Mouse (Mus musculus) forebrain, embryonic 13.5 days (tissue): ENCODE data around the gene M1ap. TPM values are rescaled to one million over a fixed set of nuclear protein-coding genes. Genes with fewer than 3 reads are reported as not detected.

Experiments
- ATAC-seq: fragments of 200-750 bp; cut with Nextera tagmentation; 2 replicates; pipeline ENCODE4 v1.8.0; 2017
- H3K27ac ChIP-seq: fragments of 300-500 bp; sonication (generic); 2 replicates; pipeline ENCODE4 v1.5.1; 2015; ENCODE audit warnings: inconsistent platforms, mild to moderate bottlenecking, moderate library complexity
- H3K27me3 ChIP-seq: fragments of 300-500 bp; sonication (generic); 2 replicates; pipeline ENCODE4 v1.6.1; 2015; ENCODE audit warnings: mild to moderate bottlenecking, inconsistent platforms
- H3K36me3 ChIP-seq: fragments of 300-500 bp; sonication (generic); 2 replicates; pipeline ENCODE4 v1.6.1; 2015; ENCODE audit warnings: mild to moderate bottlenecking, inconsistent platforms; ENCODE audit not compliant: poor library complexity, severe bottlenecking
- H3K4me1 ChIP-seq: fragments of 300-500 bp; sonication (generic); 2 replicates; pipeline ENCODE4 v1.6.1; 2015; ENCODE audit warnings: inconsistent platforms
- H3K4me2 ChIP-seq: fragments of 300-500 bp; sonication (generic); 2 replicates; pipeline ENCODE4 v1.6.1; 2015; ENCODE audit warnings: inconsistent platforms, mild to moderate bottlenecking, moderate library complexity
- H3K4me3 ChIP-seq: fragments of 300-500 bp; sonication (generic); 2 replicates; pipeline ENCODE4 v1.5.1; 2015; ENCODE audit warnings: mild to moderate bottlenecking, inconsistent platforms
- H3K9ac ChIP-seq: fragments of 300-500 bp; sonication (generic); 2 replicates; pipeline ENCODE4 v1.6.1; 2015; ENCODE audit warnings: mild to moderate bottlenecking, inconsistent platforms
- H3K9me3 ChIP-seq: fragments of 300-500 bp; sonication (generic); replicated peaks from 2 replicates; pipeline ENCODE4 v1.6.1; 2016; ENCODE audit warnings: inconsistent platforms
- WGBS: fragments of 180-500 bp; shearing (Covaris S2); methylation state at CpG from one replicate; pipeline ENCODE4 v1.1.7; 2015; 5-methylcytosine and 5-hydroxymethylcytosine counted together
- microRNA-seq: library from miRNA; unstranded; fragments of <30 nt; microRNA quantifications from one replicate; pipeline ENCODE4, GENCODE M21; 2016
- polyA plus RNA-seq: library from polyadenylated mRNA; unstranded; fragments of >200 nt; fragmentation: Nextera tagmentation; extraction: Ambion mirVana; gene quantifications from 2 replicates; pipeline ENCODE4 v1.2.1, GENCODE M21; 2015

The M1ap gene
- polyA plus RNA-seq, 1 experiment from 2014 or later: not detected

DNA sequence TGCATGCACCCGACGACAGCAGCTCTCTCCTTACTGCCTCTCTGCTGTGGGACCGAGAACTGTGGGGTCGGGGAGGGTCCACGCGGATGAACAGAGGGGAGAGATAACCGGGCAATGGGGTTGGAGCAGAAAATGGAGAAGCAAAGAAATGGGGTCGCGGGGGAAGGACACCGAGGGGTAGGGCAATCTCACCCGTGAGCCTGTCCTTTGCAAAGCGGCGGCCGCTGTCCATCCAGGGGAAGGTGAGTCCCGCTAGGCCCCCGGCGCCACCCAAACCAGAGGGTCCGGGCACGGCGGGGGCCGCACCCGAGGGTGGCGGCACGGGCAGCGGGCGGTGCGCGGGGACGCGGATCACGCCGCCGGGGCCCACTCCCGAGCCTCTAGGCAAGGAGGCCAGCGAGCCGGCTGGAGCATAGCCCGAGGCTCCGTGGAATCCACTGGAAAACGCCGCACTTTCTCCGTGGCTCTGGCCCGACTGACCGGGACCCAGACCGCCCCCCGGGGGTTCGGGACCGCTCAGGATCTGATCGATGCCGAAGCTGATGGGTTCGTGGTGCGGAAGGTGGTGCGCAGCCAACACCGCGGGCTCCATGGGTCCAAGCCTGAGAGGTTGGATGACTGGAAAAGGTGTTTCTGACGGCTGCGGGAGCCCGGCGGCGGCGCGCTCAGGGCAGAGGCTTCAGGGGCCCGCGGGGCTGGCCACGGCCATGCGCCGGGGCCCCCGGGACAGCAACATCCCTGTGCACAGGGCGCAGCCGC is 123.0 kb downstream of the M1ap start:
- H3K27me3 ChIP-seq: peaks cover 100% of the 10 kb centered on the region
- no peaks in the 10 kb centered on the region for H3K9me3 ChIP-seq
- 1% methylated on average over 65 of the region's 69 CpGs for WGBS
- no peak overlapping the region for H3K9ac ChIP-seq
- no peak overlapping the region for H3K27ac ChIP-seq
- no peaks in the 10 kb centered on the region for H3K36me3 ChIP-seq
- peaks cover 28% of the 10 kb centered on the region for H3K4me1 ChIP-seq
- 0 out of 2 replicates have a peak, but pooled peaks have one; percentile 20 for ATAC-seq
- H3K4me2 ChIP-seq: peak overlapping the region; percentile 33
- peak overlapping the region; percentile 21 for H3K4me3 ChIP-seq

DNA sequence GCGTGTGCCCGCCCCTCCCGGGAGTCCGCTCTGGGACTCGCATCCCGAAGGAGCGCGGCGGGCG is 123.4 kb downstream of the M1ap start, which contains the start of gene Tlx2:
Tlx2 (minus strand) TSS at position 47 of the 64 bp plus-strand sequence.
- H3K4me3 ChIP-seq: peak within 1 kb of the TSS; percentile 23
- H3K36me3 ChIP-seq: no peaks in the 10 kb centered on the region
- H3K4me1 ChIP-seq: peaks cover 28% of the 10 kb centered on the region
- H3K9me3 ChIP-seq: no peaks in the 10 kb centered on the region
- peaks cover 100% of the 10 kb centered on the region for H3K27me3 ChIP-seq
- no peak within 1 kb of the TSS for H3K9ac ChIP-seq
- peak within 1 kb of the TSS; percentile 33 for H3K4me2 ChIP-seq
- WGBS: 0% methylated on average over 9 of the region's 10 CpGs
- H3K27ac ChIP-seq: no peak within 1 kb of the TSS
- no peak for ATAC-seq

DNA sequence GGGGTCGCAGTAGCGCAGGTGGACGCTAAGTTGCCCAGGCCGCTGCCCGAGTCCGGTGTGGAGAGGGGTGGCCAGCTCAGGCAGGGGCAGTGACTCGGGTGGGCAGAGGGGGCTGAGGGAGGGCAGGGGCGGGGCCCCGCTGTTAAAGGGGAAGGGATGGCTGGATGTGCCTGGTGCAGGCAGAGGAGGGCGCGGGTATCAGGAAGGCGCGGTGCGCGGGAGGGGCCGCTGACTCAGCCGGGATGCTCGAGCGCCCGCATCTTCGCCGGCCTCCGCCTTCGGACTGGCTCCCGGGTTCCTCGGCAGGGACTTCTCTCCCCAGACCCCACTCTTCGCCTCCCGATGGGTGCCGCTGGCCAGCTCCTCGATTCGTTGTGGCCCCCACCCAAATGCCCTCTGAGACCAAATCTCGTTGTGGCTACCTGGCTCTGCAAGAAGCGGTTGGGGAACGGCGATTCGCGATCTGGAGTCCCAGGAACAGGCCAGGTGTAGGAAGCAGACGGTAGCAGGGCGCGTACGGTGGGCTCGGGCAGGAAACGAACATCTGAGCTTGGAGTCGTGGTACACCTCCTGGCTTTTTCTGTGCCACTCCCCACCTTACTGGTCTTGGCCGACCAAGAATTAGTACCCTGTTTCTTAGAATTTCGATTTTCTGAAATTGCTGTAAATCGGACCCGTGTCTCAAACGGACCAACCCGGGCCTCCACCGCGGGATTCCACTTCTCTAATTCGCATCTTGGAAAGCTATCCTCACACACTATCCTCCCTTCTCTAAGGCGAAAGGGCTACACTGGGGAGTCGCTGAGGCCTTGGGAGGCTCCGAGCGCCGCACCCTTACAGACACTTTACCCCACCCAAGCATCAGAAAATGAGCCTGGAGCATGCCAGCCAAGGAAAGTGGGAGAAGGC is 123.9 kb downstream of the M1ap start:
- Histone ChIP-seq H3K27me3 (peaks cover 100% of the 10 kb centered on the region), H3K36me3 (no peaks in the 10 kb centered on the region), H3K27ac (no peak overlapping the region), H3K9ac (no peak overlapping the region), H3K4me3 (peak overlapping the region; percentile 21), H3K9me3 (no peaks in the 10 kb centered on the region), H3K4me1 (peaks cover 28% of the 10 kb centered on the region), H3K4me2 (peak overlapping the region; percentile 33)
- ATAC-seq: 0 out of 2 replicates have a peak, but pooled peaks have one; percentile 13
- under 1% methylated on average over 55 of the region's 58 CpGs for WGBS

DNA sequence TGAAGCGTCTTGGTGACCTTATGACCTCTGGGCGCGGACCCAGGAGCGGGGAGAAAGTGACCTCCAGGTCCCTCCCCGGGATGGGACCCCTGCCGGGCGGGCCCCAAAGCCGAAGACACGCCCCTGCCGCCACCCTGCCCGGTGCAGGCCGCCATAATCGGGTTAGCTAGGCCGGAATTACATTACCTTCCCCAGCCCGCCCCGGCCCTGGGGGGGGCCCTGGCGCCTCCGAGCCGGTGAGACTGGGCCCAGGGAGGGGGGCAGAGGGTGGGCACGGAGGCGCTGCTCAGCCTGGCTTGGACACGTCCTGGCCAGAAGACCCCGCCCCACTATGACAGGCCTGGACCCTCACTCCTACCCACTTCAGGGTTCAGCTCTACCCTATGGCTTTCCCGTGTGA is 124.5 kb downstream of the M1ap start:
- Histone ChIP-seq H3K4me3 (0 out of 2 replicates have a peak overlapping the region, but pooled peaks have one; percentile 9), H3K9me3 (no peaks in the 10 kb centered on the region), H3K27ac (no peak overlapping the region), H3K9ac (no peak overlapping the region), H3K27me3 (peaks cover 100% of the 10 kb centered on the region), H3K36me3 (no peaks in the 10 kb centered on the region), H3K4me2 (0 out of 2 replicates have a peak overlapping the region, but pooled peaks have one; percentile 13), H3K4me1 (peaks cover 28% of the 10 kb centered on the region)
- peak; percentile 52; the same call in 1 of the 2 replicates for ATAC-seq
- WGBS: 1% methylated on average over 18 of the region's 24 CpGs

DNA sequence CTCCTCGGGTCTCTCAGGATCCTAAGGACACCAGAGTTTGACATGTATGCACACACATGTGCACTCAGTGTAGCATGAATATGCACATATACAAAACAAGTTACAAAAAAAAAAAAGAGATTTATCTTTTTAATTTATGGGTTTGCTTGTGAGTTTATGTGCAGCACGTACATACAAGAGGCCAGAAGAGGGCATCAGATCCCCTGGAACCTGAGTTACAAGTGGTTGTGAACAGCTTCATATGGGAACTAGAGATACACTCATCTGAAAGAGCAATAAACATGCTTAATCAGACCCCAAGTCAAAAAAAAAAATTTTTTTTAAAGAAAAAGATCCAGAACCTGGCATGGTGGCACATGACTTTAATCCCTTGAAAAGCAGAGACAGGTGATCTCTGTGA is 128.3 kb downstream of the M1ap start:
- H3K36me3 ChIP-seq: peaks cover 1% of the 10 kb centered on the region; the same call in 1 of the 2 replicates
- no peaks in the 10 kb centered on the region for H3K9me3 ChIP-seq
- WGBS: 19% methylated on average over 2 of the region's 2 CpGs
- no peak overlapping the region for H3K4me3 ChIP-seq
- peaks cover 74% of the 10 kb centered on the region for H3K27me3 ChIP-seq
- H3K9ac ChIP-seq: no peak overlapping the region
- H3K4me1 ChIP-seq: peaks cover 37% of the 10 kb centered on the region
- ATAC-seq: no peak
- no peak overlapping the region for H3K4me2 ChIP-seq
- no peak overlapping the region for H3K27ac ChIP-seq

DNA sequence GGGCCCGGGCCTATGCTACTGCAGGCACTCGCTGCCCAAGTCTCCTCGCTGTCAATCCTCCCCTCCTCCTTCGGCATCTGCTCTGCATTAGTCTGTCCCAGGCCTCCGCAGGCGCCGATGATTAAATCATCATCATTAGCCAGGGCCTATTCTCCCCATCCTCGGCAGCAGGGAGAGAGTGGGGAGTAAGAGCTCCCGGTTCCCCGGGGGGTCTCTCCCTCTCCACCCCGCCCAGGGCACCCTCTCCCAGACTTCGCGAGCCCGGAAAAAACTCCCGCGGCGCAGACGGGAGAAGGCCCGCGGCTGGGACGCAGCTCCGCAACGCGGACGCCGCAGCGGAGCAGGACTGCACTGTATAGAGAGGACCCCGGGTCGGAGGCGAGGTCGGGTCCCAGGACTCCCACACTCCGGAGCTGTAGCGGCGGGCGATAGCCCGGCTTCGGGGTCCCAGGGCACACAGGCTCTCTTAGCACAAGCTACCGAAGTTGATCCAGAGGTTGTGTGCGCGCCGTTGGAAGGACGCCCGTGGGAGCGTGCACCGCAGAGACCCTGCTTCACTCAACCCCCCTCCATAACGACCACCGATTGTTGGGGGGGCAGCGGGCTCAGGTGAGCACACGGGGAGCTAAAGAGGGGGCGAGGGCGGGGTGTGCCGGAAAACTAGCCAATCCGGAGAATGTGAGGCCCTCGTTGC is 131.1 kb downstream of the M1ap start, which contains the start of gene Pcgf1:
Pcgf1 (plus strand) TSS at position 240 of the 694 bp plus-strand sequence.
- peak within 1 kb of the TSS; percentile 84 for H3K9ac ChIP-seq
- H3K4me3 ChIP-seq: peak within 1 kb of the TSS; percentile 79
- ATAC-seq: peak; percentile 82
- peaks cover 21% of the 10 kb centered on the region for H3K4me1 ChIP-seq
- H3K36me3 ChIP-seq: peaks cover 29% of the 10 kb centered on the region
- peak within 1 kb of the TSS; percentile 97 for H3K4me2 ChIP-seq
- H3K27me3 ChIP-seq: peaks cover 51% of the 10 kb centered on the region
- no peaks in the 10 kb centered on the region for H3K9me3 ChIP-seq
- under 1% methylated on average over 54 of the region's 54 CpGs for WGBS
- H3K27ac ChIP-seq: peak within 1 kb of the TSS; percentile 87

DNA sequence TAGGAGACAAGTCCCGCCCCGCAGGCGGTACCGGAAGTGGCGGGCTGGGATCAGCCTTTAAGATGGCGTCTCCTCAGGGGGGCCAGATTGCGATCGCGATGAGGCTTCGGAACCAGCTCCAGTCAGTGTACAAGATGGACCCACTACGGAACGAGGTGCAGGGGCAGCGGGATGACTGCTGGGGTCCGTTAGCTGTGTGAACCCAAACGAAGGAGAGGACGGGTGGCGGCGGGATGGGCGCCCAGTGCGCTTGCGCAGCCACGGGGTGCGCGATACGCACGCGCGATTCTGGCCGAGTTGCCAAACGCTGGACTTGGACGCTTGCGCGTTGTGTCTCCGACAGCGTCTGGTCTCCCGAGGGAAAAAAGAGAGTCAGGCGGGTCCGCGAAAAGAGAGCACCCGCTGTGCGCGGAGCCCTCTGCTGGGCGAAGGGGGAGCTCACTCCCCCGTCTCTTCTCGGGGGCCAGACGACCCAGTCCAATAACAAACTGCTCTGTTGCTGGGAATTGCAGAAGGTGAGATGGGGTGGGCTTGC is 131.7 kb downstream of the M1ap start:
- under 1% methylated on average over 46 of the region's 46 CpGs for WGBS
- peak overlapping the region; percentile 84 for H3K9ac ChIP-seq
- peak overlapping the region; percentile 97 for H3K4me2 ChIP-seq
- no peaks in the 10 kb centered on the region for H3K9me3 ChIP-seq
- H3K27ac ChIP-seq: peak overlapping the region; percentile 87
- H3K4me1 ChIP-seq: peaks cover 21% of the 10 kb centered on the region
- peaks cover 29% of the 10 kb centered on the region for H3K36me3 ChIP-seq
- peak; percentile 94 for ATAC-seq
- peaks cover 51% of the 10 kb centered on the region for H3K27me3 ChIP-seq
- H3K4me3 ChIP-seq: peak overlapping the region; percentile 79

Small RNA genes within 50 kb of the gene (microRNA-seq; reads per million reads assigned to microRNA genes)
- not detected for gene Mir7040

Other genes with a start within 250 kb of the M1ap start
- gene Pole4, start 241.5 kb upstream of the M1ap start, polyA plus RNA-seq: 94.9 and 95.0 TPM in 2 replicates
- gene Hk2, start 172.4 kb upstream of the M1ap start, polyA plus RNA-seq: 13.4 and 16.8 TPM in 2 replicates
- gene Sema4f, start 7.1 kb upstream of the M1ap start, polyA plus RNA-seq: 5.9 and 7.3 TPM in 2 replicates
- 2.8 and 3.8 TPM in 2 replicates for gene Dok1, start 86.6 kb downstream of the M1ap start, polyA plus RNA-seq
- 5.4 and 6.2 TPM in 2 replicates for gene Loxl3, start 87.3 kb downstream of the M1ap start, polyA plus RNA-seq
- gene Aup1, start 107.6 kb downstream of the M1ap start, polyA plus RNA-seq: 144 and 154 TPM in 2 replicates
- gene Htra2, start 108.4 kb downstream of the M1ap start, polyA plus RNA-seq: 60.6 and 65.8 TPM in 2 replicates
- 0.53 and 0.59 TPM in 2 replicates for gene Dqx1, start 110.9 kb downstream of the M1ap start, polyA plus RNA-seq
- gene Tlx2, start 123.4 kb downstream of the M1ap start, polyA plus RNA-seq: not detected in 2 replicates
- gene Pcgf1, start 131.0 kb downstream of the M1ap start, polyA plus RNA-seq: 46.5 and 47.3 TPM in 2 replicates
- 0.46 TPM in 1 of 2 replicates, not detected in the other for gene Lbx2, start 139.5 kb downstream of the M1ap start, polyA plus RNA-seq
- 3.5 and 4.0 TPM in 2 replicates for gene Ccdc142, start 154.7 kb downstream of the M1ap start, polyA plus RNA-seq
- gene Gm42688, start 154.7 kb downstream of the M1ap start, polyA plus RNA-seq: 2.3 and 2.6 TPM in 2 replicates
- gene Mrpl53, start 162.1 kb downstream of the M1ap start, polyA plus RNA-seq: 141 and 151 TPM in 2 replicates
- 13.5 and 19.2 TPM in 2 replicates for gene Mogs, start 168.6 kb downstream of the M1ap start, polyA plus RNA-seq
- gene Wbp1, start 174.7 kb downstream of the M1ap start, polyA plus RNA-seq: 239 and 249 TPM in 2 replicates
- 13.2 and 13.3 TPM in 2 replicates for gene Ino80b, start 178.5 kb downstream of the M1ap start, polyA plus RNA-seq
- 10.4 and 10.5 TPM in 2 replicates for gene Rtkn, start 188.6 kb downstream of the M1ap start, polyA plus RNA-seq
- 17.5 and 18.4 TPM in 2 replicates for gene Wdr54, start 209.5 kb downstream of the M1ap start, polyA plus RNA-seq
- gene 1700003E16Rik, start 209.5 kb downstream of the M1ap start, polyA plus RNA-seq: 2.7 and 3.6 TPM in 2 replicates
- gene Dctn1, start 219.0 kb downstream of the M1ap start, polyA plus RNA-seq: 108 and 113 TPM in 2 replicates